Mouse (Mus musculus) myocyte (in vitro differentiated cells): Measurements from ENCODE around the gene Kif5c.

Experiments
- CEBPB ChIP-seq: IDR thresholded peaks from 2 replicates; pipeline ENCODE4 v1.6.1; 2011; ENCODE audit warnings: mild to moderate bottlenecking, moderate library complexity; ENCODE audit not compliant: poor library complexity, insufficient read depth, severe bottlenecking
- E2F4 ChIP-seq: IDR thresholded peaks from one replicate; pipeline ENCODE4 v1.6.1; 2011; ENCODE audit warnings: mild to moderate bottlenecking, control low read depth, moderate library complexity; ENCODE audit not compliant: insufficient read depth
- MYOD1 ChIP-seq, 3 experiments: IDR thresholded peaks; one replicate each; pipeline ENCODE4 v1.6.1; 2011; ENCODE audit warnings: control low read depth in 2 of 3, low read depth in 2 of 3, mild to moderate bottlenecking in 2 of 3, moderate library complexity in 1 of 3; ENCODE audit not compliant: insufficient read length in 2 of 3, control insufficient read depth in 1 of 3
- MYOG ChIP-seq, 3 experiments: IDR thresholded peaks; one replicate each; pipeline ENCODE4 v1.6.1; 2011; ENCODE audit warnings: control low read depth in 2 of 3, low read depth in 2 of 3, mild to moderate bottlenecking in 2 of 3; ENCODE audit not compliant: insufficient read length in 2 of 3, control insufficient read depth in 1 of 3, insufficient read depth in 1 of 3
- POLR2A ChIP-seq: IDR thresholded peaks from one replicate; pipeline ENCODE4 v1.6.1; 2011; ENCODE audit warnings: low read depth, mild to moderate bottlenecking, control low read depth, moderate library complexity; ENCODE audit not compliant: insufficient read length
- REST ChIP-seq: IDR thresholded peaks from one replicate; pipeline ENCODE4 v1.6.1; 2011; ENCODE audit warnings: mild to moderate bottlenecking, control low read depth, moderate library complexity; ENCODE audit not compliant: insufficient read depth, insufficient read length
- TCF12 ChIP-seq: IDR thresholded peaks from one replicate; pipeline ENCODE4 v1.6.1; 2011; ENCODE audit warnings: mild to moderate bottlenecking, control low read depth; ENCODE audit not compliant: poor library complexity, insufficient read depth, severe bottlenecking
- TCF3 ChIP-seq: IDR thresholded peaks from one replicate; pipeline ENCODE4 v1.6.1; 2011; ENCODE audit warnings: low read depth, control low read depth; ENCODE audit not compliant: insufficient read length
- USF1 ChIP-seq: IDR thresholded peaks from one replicate; pipeline ENCODE4 v1.6.1; 2011; ENCODE audit warnings: low read depth, mild to moderate bottlenecking, control low read depth, moderate library complexity

GRCm38 (mm10) chr2:49629181-49629580 is 10.1 kb downstream of the Kif5c start:
- TF ChIP-seq TCF12 (no peak), CEBPB (no peak), TCF3 (no peak), REST (no peak), MYOG (IDR thresholded peaks at IDR 0.05; ENCODE audit: control insufficient read depth in 1 of 3, insufficient read depth in 1 of 3, insufficient read length in 2 of 3, low read depth in 2 of 3) (no peak), USF1 (no peak), POLR2A (no peak), MYOD1 (IDR thresholded peaks at IDR 0.05; ENCODE audit: control insufficient read depth in 1 of 3, insufficient read length in 2 of 3, low read depth in 2 of 3) (no peak), E2F4 (no peak)
